Mouse (Mus musculus): ENCODE measurements around the gene Cck. TPM values are rescaled to one million over a fixed set of nuclear protein-coding genes. Genes with fewer than 3 reads are reported as not detected.

Gene Cck
- total and polyA plus RNA-seq, 2 experiments from 2014 or later = 84.8 to 121 TPM

DNA sequence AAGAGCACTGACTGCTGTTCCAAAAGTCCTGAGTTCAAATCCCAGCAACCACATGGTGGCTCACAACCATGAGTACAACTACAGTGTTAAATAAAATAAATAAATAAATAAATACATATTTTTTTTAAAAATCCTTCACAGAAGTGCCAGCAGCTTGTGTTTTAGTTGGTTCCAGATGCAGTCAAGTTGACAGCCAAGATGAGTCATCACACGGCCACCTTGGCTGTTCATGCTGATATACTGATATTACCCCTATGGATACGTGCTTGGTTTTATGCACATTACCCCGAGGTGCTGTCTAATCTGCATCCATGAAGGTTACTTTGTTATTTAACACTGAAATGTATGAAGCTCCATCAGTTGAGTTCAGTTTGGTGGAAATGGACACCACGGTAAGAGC, 16.4 kb upstream of the Cck start:
- WGBS = 95% methylated on average over 4 of the region's 4 CpGs
- Histone ChIP-seq H3K36me3 (ENCODE audit: insufficient read depth, low read length) (no peaks in the 10 kb centered on the region), H3K9me3 (ENCODE audit: low read length) (no peaks in the 10 kb centered on the region), H3K4me2 (ENCODE audit: low read depth, low read length) (no peak overlapping the region), H3K4me3 (ENCODE audit: low read length) (no peak overlapping the region), H3K4me1 (ENCODE audit: insufficient read depth, low read length) (no peaks in the 10 kb centered on the region), H3K27ac (no peak overlapping the region), H3K27me3 (ENCODE audit: insufficient read depth, low read length) (no peaks in the 10 kb centered on the region), H3K9ac (replicated peaks; ENCODE audit: low read length) (no peak overlapping the region)
- ATAC-seq = no peak
- no peak for DNase-seq (ENCODE audit: low spot score)
- TF ChIP-seq CTCF (IDR thresholded peaks at IDR 0.05; ENCODE audit: low read depth) = no peak

DNA sequence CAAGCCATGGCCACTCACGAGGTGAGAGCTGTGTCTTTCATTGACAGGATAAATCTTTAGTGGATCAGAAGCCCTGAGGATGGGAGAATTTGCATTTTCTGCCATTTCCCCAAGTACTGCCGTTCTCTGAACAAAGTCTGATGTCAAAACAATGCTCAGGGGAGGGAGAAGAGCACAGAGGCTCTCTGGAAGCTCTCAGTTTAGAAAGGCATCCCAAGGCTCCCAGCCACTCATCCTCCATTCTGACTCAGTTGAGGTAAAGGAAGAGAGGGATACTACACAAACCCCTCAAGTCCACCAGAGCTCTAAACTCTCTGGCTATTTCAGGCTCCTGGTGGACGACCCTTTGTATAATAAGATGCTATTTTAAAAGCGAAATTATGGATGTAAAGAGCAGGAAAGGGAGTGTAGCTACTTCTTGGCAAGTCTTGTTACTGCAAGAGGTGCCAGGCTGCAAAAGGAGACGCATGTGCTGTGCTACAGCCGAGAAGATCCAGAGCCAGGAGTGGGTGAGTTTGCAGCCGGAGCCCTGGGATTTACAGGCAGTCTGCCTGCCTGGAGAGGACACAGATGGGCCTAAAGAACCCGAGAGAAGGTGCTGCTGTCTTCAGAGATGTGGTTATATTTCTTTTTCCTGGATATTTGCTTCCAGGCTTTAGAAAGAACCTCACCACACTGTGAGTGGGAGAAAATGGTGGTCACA, 11.1 kb upstream of the Cck start:
- H3K9me3 ChIP-seq (ENCODE audit: low read length) = no peaks in the 10 kb centered on the region
- 58% methylated on average over 8 of the region's 8 CpGs for WGBS
- no peaks in the 10 kb centered on the region for H3K36me3 ChIP-seq (ENCODE audit: insufficient read depth, low read length)
- DNase-seq (ENCODE audit: low spot score) (no peak), ATAC-seq (no peak)
- no peak overlapping the region for H3K9ac ChIP-seq (replicated peaks; ENCODE audit: low read length)
- no peak for TF ChIP-seq CTCF (IDR thresholded peaks at IDR 0.05; ENCODE audit: low read depth)
- H3K4me2 ChIP-seq (ENCODE audit: low read depth, low read length) = no peak overlapping the region
- H3K4me1 ChIP-seq (ENCODE audit: insufficient read depth, low read length) = no peaks in the 10 kb centered on the region
- H3K27ac ChIP-seq = no peak overlapping the region
- H3K27me3 ChIP-seq (ENCODE audit: insufficient read depth, low read length) = no peaks in the 10 kb centered on the region
- H3K4me3 ChIP-seq (ENCODE audit: low read length) = no peak overlapping the region

DNA sequence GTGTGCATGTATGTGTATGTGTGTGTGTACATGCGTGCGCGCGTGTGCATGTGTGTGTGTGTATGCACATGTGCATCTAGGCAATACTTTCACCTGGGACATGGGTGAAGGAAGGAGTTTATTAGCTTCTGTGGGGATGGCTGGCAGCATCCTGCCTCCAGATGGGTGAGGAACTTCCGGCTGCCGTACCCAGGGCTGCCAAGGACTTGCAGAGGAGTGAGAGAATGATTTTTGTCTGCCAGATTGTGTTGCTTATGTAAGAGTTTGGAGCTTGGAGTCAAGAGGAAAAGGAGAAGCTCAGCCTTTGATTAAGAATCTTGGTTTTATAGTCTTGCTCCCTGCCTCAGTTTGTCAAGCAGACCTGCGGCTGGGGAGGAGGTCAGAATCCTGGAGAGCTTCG, 9.9 kb upstream of the Cck start:
- Histone ChIP-seq H3K4me1 (ENCODE audit: insufficient read depth, low read length) (no peaks in the 10 kb centered on the region), H3K36me3 (ENCODE audit: insufficient read depth, low read length) (no peaks in the 10 kb centered on the region), H3K9ac (replicated peaks; ENCODE audit: low read length) (no peak overlapping the region), H3K27me3 (ENCODE audit: insufficient read depth, low read length) (no peaks in the 10 kb centered on the region), H3K27ac (no peak overlapping the region), H3K4me3 (ENCODE audit: low read length) (no peak overlapping the region), H3K9me3 (ENCODE audit: low read length) (no peaks in the 10 kb centered on the region), H3K4me2 (ENCODE audit: low read depth, low read length) (no peak overlapping the region)
- no peak for TF ChIP-seq CTCF (IDR thresholded peaks at IDR 0.05; ENCODE audit: low read depth)
- DNase-seq (ENCODE audit: low spot score) (no peak), ATAC-seq (no peak)
- WGBS = 88% methylated on average over 8 of the region's 8 CpGs

DNA sequence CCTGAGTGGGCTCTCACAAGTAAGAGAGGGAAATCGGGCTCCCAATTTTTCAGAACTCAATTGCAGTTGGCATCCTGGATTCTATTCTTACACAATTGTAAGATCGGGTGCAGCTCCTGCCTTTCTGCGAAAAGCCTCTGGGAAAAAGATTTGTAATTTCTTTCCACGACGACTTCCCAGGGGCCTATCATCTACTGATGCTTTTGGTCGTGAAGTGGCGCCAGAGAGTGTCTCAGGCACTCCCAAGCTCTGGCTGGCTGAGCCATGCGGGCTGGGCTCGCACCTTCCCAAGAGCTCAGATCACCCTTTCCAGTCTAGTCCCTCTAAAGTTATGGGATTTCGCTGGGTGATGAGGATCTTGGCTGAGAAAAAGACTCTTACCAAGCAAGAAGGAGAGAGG, 608 bp upstream of the Cck start:
- no peak overlapping the region for H3K9ac ChIP-seq (replicated peaks; ENCODE audit: low read length)
- ATAC-seq = no peak
- no peak overlapping the region for H3K27ac ChIP-seq
- H3K4me3 ChIP-seq (ENCODE audit: low read length) = no peak overlapping the region
- peaks cover 23% of the 10 kb centered on the region for H3K27me3 ChIP-seq (ENCODE audit: insufficient read depth, low read length)
- H3K9me3 ChIP-seq (ENCODE audit: low read length) = no peaks in the 10 kb centered on the region
- TF ChIP-seq CTCF (IDR thresholded peaks at IDR 0.05; ENCODE audit: low read depth) = no peak
- H3K4me2 ChIP-seq (ENCODE audit: low read depth, low read length) = peak overlapping the region; percentile 27; the same call in 1 of the 2 replicates
- no peaks in the 10 kb centered on the region for H3K4me1 ChIP-seq (ENCODE audit: insufficient read depth, low read length)
- no peak for DNase-seq (ENCODE audit: low spot score)
- no peaks in the 10 kb centered on the region for H3K36me3 ChIP-seq (ENCODE audit: insufficient read depth, low read length)
- WGBS = 27% methylated on average over 10 of the region's 10 CpGs

DNA sequence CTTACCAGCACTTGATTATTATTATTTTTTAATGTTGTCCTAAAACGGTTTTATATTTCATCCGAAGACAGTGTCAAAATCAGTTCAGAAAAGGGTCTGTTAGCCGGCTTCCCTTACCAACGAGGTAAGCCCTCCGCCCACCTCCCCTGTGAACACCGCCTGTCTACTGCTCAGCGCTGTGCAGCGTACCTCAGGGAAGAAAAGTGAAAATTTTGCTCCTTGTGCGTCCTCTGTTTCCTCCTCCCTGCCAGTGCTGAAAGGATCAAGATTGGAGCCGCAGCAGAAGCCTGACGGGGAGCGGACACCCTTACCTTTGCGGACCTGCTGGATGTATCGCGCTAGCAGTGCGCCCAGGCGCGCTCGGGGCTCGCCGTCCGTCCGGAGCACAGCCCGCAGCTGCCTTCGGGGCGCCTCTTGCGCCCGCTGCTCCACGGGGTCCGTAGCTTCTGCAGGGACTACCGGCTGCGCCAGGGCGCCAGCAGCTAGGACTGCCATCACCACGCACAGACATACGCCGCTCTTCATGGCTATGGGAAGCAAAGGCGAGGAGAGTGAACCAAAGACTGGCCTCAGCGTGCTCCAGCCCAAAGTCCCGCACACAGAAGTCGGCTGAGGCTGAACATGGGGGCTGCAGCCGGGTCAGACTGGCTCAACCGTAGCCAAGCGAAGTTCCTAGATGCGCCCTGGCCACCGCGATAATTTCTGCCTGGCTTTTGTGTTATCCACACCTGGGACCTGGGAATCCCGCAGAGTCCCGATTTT, 1.3 kb downstream of the Cck start:
- Histone ChIP-seq H3K4me1 (ENCODE audit: insufficient read depth, low read length) (no peaks in the 10 kb centered on the region), H3K9me3 (ENCODE audit: low read length) (no peaks in the 10 kb centered on the region), H3K27me3 (ENCODE audit: insufficient read depth, low read length) (peaks cover 23% of the 10 kb centered on the region), H3K4me3 (ENCODE audit: low read length) (peak overlapping the region; percentile 35), H3K4me2 (ENCODE audit: low read depth, low read length) (peak overlapping the region; percentile 61), H3K9ac (replicated peaks; ENCODE audit: low read length) (peak overlapping the region; percentile 45; the same call in 1 of the 2 replicates), H3K27ac (no peak overlapping the region), H3K36me3 (ENCODE audit: insufficient read depth, low read length) (no peaks in the 10 kb centered on the region)
- no peak for ATAC-seq
- no peak for DNase-seq (ENCODE audit: low spot score)
- WGBS = 3% methylated on average over 48 of the region's 48 CpGs
- TF ChIP-seq CTCF (IDR thresholded peaks at IDR 0.05; ENCODE audit: low read depth) = no peak

DNA sequence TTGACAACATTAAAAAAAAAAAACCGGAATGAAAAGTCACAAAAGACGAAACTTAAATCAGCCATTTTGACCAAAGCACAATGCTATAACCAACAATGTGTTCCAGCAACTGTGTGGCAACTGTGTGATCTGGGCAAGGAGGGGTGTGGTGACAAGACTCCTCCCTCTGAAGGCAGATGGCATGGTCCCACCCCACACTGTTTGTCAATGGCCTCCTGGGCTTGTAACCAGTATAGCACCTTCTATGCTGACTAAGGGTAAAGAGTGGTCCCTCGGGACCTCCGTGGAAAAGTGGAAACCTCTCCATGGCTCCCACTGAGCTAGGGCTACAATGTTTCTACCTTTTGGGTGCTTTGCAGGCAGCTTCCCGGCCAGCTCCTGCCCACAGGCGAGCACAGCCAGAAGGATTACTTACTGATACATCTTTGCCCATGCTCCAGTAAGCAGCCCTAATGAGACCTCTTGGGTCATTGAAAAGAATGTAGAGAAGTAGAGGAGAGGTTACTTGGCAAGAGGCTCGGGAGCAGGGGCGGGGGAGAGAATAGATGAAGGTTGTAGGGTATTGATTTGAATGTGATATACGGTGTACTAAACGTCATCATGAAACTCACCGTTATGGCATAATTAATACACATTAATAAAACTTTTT, 3.8 kb downstream of the Cck start:
- Histone ChIP-seq H3K4me1 (ENCODE audit: insufficient read depth, low read length) (no peaks in the 10 kb centered on the region), H3K9ac (replicated peaks; ENCODE audit: low read length) (no peak overlapping the region), H3K9me3 (ENCODE audit: low read length) (no peaks in the 10 kb centered on the region), H3K36me3 (ENCODE audit: insufficient read depth, low read length) (no peaks in the 10 kb centered on the region), H3K27ac (no peak overlapping the region), H3K27me3 (ENCODE audit: insufficient read depth, low read length) (peaks cover 23% of the 10 kb centered on the region), H3K4me3 (ENCODE audit: low read length) (no peak overlapping the region), H3K4me2 (ENCODE audit: low read depth, low read length) (no peak overlapping the region)
- DNase-seq (ENCODE audit: low spot score) = no peak
- 65% methylated on average over 11 of the region's 11 CpGs for WGBS
- no peak for TF ChIP-seq CTCF (IDR thresholded peaks at IDR 0.05; ENCODE audit: low read depth)
- no peak for ATAC-seq
